Mouse (Mus musculus) ES-E14 (cell line): Measurements from ENCODE around the gene Zfp747.

Source experiments
- HCFC1 ChIP-seq: IDR thresholded peaks from 2 replicates; pipeline ENCODE4 v1.6.1; 2012; ENCODE audit warnings: low read length, inconsistent platforms, borderline replicate concordance; ENCODE audit not compliant: insufficient read depth
- ZNF384 ChIP-seq: IDR thresholded peaks from 2 replicates; pipeline ENCODE4 v1.6.1; 2012; ENCODE audit warnings: low read depth, low read length, inconsistent platforms

- no peak for TF ChIP-seq HCFC1
- no peak for TF ChIP-seq ZNF384
Observed at GRCm38 (mm10) chr7:127378310-127378921, 2.6 kb upstream of the Zfp747 start.
